Mouse (Mus musculus) testis, adult 2 months (tissue): Measurements from ENCODE around the gene Car3.

ENCODE experiments used
- CTCF ChIP-seq: fragments of 200-500 bp; IDR thresholded peaks from 2 replicates; pipeline ENCODE4 v1.5.1; 2012; ENCODE audit warnings: low read depth, mild to moderate bottlenecking, inconsistent platforms, low read length, moderate library complexity; ENCODE audit not compliant: control insufficient read depth, insufficient read depth, insufficient replicate concordance
- POLR2A ChIP-seq: fragments of 200-500 bp; IDR thresholded peaks from 2 replicates; pipeline ENCODE4 v1.6.1; 2012; ENCODE audit warnings: low read depth, mild to moderate bottlenecking, inconsistent platforms, low read length, moderate library complexity; ENCODE audit not compliant: control insufficient read depth

DNA sequence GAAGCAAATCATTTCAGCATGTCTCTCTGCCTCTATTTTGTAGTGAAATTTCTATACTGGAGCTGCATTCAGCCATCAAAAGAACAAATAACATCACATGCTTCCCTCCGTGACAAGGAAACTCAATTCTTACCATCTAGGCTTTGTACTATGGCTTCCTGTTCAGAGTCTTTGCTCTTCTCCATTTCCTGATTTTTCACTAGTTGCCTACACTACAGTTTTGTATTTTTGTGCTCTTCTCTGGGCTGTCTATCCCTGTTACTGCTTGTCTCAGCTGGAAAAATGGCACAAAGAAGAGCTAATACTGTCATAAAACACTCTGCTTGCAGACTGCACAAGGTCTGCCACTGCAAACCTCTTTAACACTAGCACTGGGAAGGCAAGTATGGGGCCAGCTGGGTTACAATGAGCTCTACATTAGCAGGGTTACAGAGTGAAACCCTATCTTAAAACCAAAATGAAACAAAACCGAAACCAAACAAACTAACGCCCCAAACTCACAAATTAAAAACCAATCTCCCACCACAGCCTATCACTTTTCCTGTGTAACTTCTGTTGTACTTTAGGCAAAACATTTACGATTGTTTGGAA lies 48.8 kb downstream of the Car3 start:
- TF ChIP-seq CTCF (no peak), POLR2A (no peak)
